Mouse (Mus musculus): ENCODE data around the gene Pdhb. TPM values are rescaled to one million over a fixed set of nuclear protein-coding genes. Genes with fewer than 3 reads are reported as not detected.

Gene Pdhb
- 133 and 152 TPM in 2 replicates for polyA plus RNA-seq (2012; rRNA removed)
- 175 and 183 TPM in 2 replicates for polyA plus RNA-seq (2014; fragmentation: Nextera tagmentation; extraction: Ambion mirVana)

DNA sequence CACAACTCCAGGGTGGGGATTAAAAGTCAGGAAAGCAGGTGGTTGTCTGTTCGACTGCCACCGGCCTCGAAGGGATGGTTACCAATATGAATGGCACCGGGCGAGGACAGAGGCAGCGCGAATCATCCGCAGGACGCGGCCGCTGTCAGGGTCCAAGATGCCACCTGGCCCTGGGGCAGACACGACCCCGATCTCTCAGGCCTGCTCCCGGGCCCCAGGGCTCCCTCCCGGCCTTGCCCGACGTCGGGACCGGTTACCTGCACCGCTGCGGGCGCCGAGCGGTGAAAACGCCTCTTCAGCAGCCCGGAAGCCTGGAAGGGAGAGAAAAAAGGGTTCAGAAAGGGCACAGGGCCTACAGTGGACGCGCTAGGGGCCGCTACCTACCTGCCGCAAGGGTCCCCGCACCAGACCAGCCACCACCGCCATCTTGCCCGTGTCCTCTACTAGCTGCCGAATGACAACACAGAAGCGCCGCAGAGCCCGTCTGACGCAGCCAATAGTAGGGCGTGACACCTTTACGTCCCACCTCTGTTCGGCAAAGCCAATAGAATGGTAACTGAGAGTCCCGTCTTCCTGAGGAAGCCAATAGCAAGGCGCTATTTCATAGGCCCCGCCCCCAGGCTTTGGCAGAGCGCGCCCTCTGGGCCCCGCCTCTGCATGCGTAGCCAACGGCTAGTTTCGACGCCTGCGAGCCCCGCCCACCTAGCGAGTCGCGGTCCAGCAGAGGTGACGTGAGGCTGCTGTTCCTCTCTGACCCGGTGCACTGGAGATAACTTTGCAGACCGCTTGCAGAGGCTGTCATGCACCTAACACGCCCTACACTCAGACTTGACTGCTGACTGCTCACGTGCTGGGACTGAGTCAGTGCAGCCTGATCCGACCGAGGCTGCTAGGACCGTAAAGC, at the start of gene Pdhb:
Pdhb (minus strand) TSS at position 519 of the 904 bp plus-strand sequence.
- Histone ChIP-seq H3K4me3 (replicated peaks; ENCODE audit: low read length) (peak within 1 kb of the TSS; percentile 71), H3K4me2 (replicated peaks; ENCODE audit: low read depth, low read length, severe bottlenecking) (peak within 1 kb of the TSS; percentile 64), H3K27me3 (ENCODE audit: control insufficient read depth, insufficient read depth, low read length) (no peaks in the 10 kb centered on the region), H3K9me3 (ENCODE audit: control insufficient read depth, low read length) (no peaks in the 10 kb centered on the region), H3K4me1 (ENCODE audit: control insufficient read depth, insufficient read depth, low read length) (peaks cover 7% of the 10 kb centered on the region; the same call in 1 of the 2 replicates), H3K27ac (replicated peaks; ENCODE audit: low read depth, low read length) (peak within 1 kb of the TSS; percentile 68; the same call in 1 of the 2 replicates), H3K36me3 (ENCODE audit: control insufficient read depth, insufficient read depth, low read length) (peaks cover 31% of the 10 kb centered on the region), H3K9ac (ENCODE audit: low read depth, low read length, severe bottlenecking) (peak within 1 kb of the TSS; percentile 85)
- peak; percentile 99 for DNase-seq (ENCODE audit: low spot score)
- peak; percentile 100 for ATAC-seq (ENCODE audit: low FRiP score, low read depth)
- peak; percentile 13; the same call in 1 of the 2 replicates for TF ChIP-seq POLR2A (IDR thresholded peaks at IDR 0.05; ENCODE audit: borderline replicate concordance, extremely low read depth, insufficient read depth, insufficient read length)
- under 1% methylated on average over 62 of the region's 64 CpGs for WGBS

DNA sequence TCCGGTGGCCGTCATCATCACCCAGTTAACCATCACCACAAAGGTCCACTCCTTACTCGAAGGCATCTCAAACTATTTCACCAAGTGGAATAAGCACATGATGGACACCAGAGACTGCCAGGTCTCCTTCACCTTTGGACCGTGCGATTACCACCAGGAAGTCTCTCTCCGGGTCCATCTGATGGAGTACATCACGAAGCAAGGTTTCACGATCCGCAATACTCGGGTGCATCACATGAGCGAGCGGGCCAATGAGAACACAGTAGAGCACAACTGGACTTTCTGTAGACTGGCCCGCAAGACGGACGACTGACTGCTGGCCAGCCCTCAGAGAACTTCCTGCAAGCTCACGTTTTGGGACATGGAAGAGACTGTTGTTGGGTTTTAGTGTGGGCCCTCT, 49.7 kb upstream of the Pdhb start:
- H3K4me2 ChIP-seq (replicated peaks; ENCODE audit: low read depth, low read length, severe bottlenecking) = no peak overlapping the region
- no peak for TF ChIP-seq POLR2A (IDR thresholded peaks at IDR 0.05; ENCODE audit: borderline replicate concordance, extremely low read depth, insufficient read depth, insufficient read length)

DNA sequence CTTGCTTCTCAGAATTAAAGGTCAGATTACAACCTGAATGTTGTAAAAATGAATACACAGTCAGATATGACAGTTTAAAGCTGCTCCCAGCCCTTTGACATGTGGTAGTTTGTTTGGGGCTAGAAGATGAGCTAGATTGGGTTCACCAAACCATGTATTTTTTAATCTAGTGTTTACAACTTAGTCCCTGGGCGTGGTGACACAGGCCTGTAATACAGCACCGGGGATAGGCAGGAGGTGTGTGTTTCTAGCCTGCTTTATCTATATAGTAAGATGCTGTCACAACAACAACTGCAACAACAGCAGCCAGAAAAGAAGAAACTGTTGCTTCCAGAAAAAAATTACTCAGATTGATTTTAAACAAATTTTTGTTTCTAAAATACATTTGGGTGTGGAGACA, 48.1 kb upstream of the Pdhb start:
- Histone ChIP-seq H3K27ac (replicated peaks; ENCODE audit: low read depth, low read length) (no peak overlapping the region), H3K4me3 (replicated peaks; ENCODE audit: low read length) (no peak overlapping the region), H3K36me3 (ENCODE audit: control insufficient read depth, insufficient read depth, low read length) (peaks cover 8% of the 10 kb centered on the region; the same call in 1 of the 2 replicates), H3K9me3 (ENCODE audit: control insufficient read depth, low read length) (no peaks in the 10 kb centered on the region), H3K27me3 (ENCODE audit: control insufficient read depth, insufficient read depth, low read length) (no peaks in the 10 kb centered on the region), H3K4me1 (ENCODE audit: control insufficient read depth, insufficient read depth, low read length) (peaks cover 4% of the 10 kb centered on the region; the same call in 1 of the 2 replicates), H3K4me2 (replicated peaks; ENCODE audit: low read depth, low read length, severe bottlenecking) (no peak overlapping the region), H3K9ac (ENCODE audit: low read depth, low read length, severe bottlenecking) (no peak overlapping the region)
- 94% methylated on average over 2 of the region's 2 CpGs for whole genome bisulfite sequencing
- no peak for TF ChIP-seq POLR2A (IDR thresholded peaks at IDR 0.05; ENCODE audit: borderline replicate concordance, extremely low read depth, insufficient read depth, insufficient read length)
- no peak for ATAC-seq (ENCODE audit: low FRiP score, low read depth)
- DNase-seq (ENCODE audit: low spot score) = no peak

More for the DNA sequence above, 49.7 kb upstream of the Pdhb start:
- Histone ChIP-seq H3K27ac (replicated peaks; ENCODE audit: low read depth, low read length) (no peak overlapping the region), H3K4me1 (ENCODE audit: control insufficient read depth, insufficient read depth, low read length) (no peaks in the 10 kb centered on the region), H3K4me3 (replicated peaks; ENCODE audit: low read length) (no peak overlapping the region), H3K27me3 (ENCODE audit: control insufficient read depth, insufficient read depth, low read length) (no peaks in the 10 kb centered on the region), H3K9me3 (ENCODE audit: control insufficient read depth, low read length) (no peaks in the 10 kb centered on the region), H3K36me3 (ENCODE audit: control insufficient read depth, insufficient read depth, low read length) (peaks cover 8% of the 10 kb centered on the region; the same call in 1 of the 2 replicates), H3K9ac (ENCODE audit: low read depth, low read length, severe bottlenecking) (no peak overlapping the region)
- WGBS = 89% methylated on average over 16 of the region's 16 CpGs
- DNase-seq (ENCODE audit: low spot score) (no peak), ATAC-seq (ENCODE audit: low FRiP score, low read depth) (no peak)

DNA sequence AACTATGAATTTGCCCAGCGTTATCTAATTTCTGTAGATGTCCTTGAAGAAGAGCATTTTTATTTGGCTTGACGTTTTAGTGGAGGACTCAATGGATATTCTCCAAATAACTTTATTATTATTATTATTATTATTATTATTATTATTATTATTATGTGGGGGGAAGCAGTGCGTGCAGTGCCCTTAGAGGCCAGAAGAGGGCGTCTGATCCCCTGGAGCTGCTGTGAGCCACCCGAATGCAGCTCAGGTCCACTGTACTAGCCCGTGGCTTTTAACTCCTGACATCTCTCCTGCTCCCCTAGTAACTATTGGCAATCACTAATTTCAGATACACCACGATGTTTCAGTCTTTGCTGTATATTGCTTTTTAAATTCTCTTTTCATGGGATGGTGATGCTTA, 47.5 kb upstream of the Pdhb start:
- ATAC-seq (ENCODE audit: low FRiP score, low read depth) (no peak), DNase-seq (ENCODE audit: low spot score) (no peak)
- peaks cover 8% of the 10 kb centered on the region; the same call in 1 of the 2 replicates for H3K36me3 ChIP-seq (ENCODE audit: control insufficient read depth, insufficient read depth, low read length)
- no peak overlapping the region for H3K4me2 ChIP-seq (replicated peaks; ENCODE audit: low read depth, low read length, severe bottlenecking)
- no peak overlapping the region for H3K4me3 ChIP-seq (replicated peaks; ENCODE audit: low read length)
- H3K9ac ChIP-seq (ENCODE audit: low read depth, low read length, severe bottlenecking) = no peak overlapping the region
- no peaks in the 10 kb centered on the region for H3K27me3 ChIP-seq (ENCODE audit: control insufficient read depth, insufficient read depth, low read length)
- no peaks in the 10 kb centered on the region for H3K9me3 ChIP-seq (ENCODE audit: control insufficient read depth, low read length)
- H3K4me1 ChIP-seq (ENCODE audit: control insufficient read depth, insufficient read depth, low read length) = peaks cover 10% of the 10 kb centered on the region; the same call in 1 of the 2 replicates
- WGBS = 69% methylated on average over 7 of the region's 7 CpGs
- no peak for TF ChIP-seq POLR2A (IDR thresholded peaks at IDR 0.05; ENCODE audit: borderline replicate concordance, extremely low read depth, insufficient read depth, insufficient read length)
- H3K27ac ChIP-seq (replicated peaks; ENCODE audit: low read depth, low read length) = no peak overlapping the region

DNA sequence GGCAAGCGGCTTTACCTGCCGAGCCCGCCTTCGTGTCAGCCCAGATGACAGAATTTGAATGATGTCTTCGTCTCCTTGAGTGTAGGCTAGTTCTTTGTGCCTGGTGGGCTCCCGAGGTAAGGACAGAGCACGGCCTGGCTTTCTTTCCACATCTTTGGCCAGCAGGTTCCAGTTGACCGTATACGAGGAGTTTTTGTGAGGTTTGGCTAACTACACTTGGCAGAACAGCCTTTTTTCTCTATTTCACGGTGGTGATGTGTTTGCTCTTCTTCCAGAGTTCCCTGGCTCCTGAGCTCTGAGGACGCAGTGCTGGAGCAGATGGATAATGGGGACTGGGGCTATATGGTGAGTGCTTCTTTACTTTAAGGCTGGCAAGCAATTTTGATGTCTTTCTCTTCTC, 47.1 kb upstream of the Pdhb start:
- H3K27me3 ChIP-seq (ENCODE audit: control insufficient read depth, insufficient read depth, low read length) = no peaks in the 10 kb centered on the region
- TF ChIP-seq POLR2A (IDR thresholded peaks at IDR 0.05; ENCODE audit: borderline replicate concordance, extremely low read depth, insufficient read depth, insufficient read length) = no peak
- peaks cover 8% of the 10 kb centered on the region; the same call in 1 of the 2 replicates for H3K36me3 ChIP-seq (ENCODE audit: control insufficient read depth, insufficient read depth, low read length)
- no peak overlapping the region for H3K4me2 ChIP-seq (replicated peaks; ENCODE audit: low read depth, low read length, severe bottlenecking)
- peaks cover 13% of the 10 kb centered on the region for H3K4me1 ChIP-seq (ENCODE audit: control insufficient read depth, insufficient read depth, low read length)
- no peak overlapping the region for H3K9ac ChIP-seq (ENCODE audit: low read depth, low read length, severe bottlenecking)
- WGBS = 82% methylated on average over 11 of the region's 11 CpGs
- H3K27ac ChIP-seq (replicated peaks; ENCODE audit: low read depth, low read length) = no peak overlapping the region
- H3K4me3 ChIP-seq (replicated peaks; ENCODE audit: low read length) = no peak overlapping the region
- ATAC-seq (ENCODE audit: low FRiP score, low read depth) = no peak
- H3K9me3 ChIP-seq (ENCODE audit: control insufficient read depth, low read length) = no peaks in the 10 kb centered on the region
- DNase-seq (ENCODE audit: low spot score) = no peak
